Mouse (Mus musculus): Measurements from ENCODE around the gene Gm7356. TPM values are rescaled to one million over a fixed set of nuclear protein-coding genes. Genes with fewer than 3 reads are reported as not detected.
"Not testable (repeated sequence)": the region's sequence is repeated elsewhere in the genome, so short reads cannot be mapped to it uniquely, and the experiment has no call there.

Gene Gm7356
- not detected in 2 replicates for polyA plus RNA-seq (2015; fragmentation: Nextera tagmentation; extraction: Ambion mirVana)

- not testable (repeated sequence) for ATAC-seq (ENCODE audit: insufficient read depth, low FRiP score)
These were observed at the start of gene Gm7356 for GRCm38 (mm10) chr17:14003604-14004003. Gene Gm7356, minus strand, starts transcription at chr17:14003704.

DNA sequence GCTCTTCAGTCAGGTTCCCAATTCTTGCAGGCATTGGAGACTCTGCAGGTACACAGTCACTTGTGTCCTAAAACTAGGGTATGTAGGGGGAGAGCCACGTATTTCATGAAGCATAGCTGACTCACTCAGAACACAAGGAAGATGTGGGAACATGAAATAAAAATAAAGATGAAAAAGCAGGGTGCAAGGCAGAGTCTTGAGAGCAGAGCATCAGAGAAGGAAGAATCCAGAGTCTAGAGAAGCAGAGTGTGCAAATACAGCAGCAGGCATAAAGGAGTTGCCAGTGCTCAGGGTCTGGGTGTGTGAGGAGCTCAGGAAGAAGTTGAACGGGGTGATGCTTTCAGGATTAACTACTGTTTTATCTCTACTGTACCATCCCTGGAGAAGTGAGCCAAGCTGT lies 38.4 kb upstream of the Gm7356 start:
- H3K9me3 ChIP-seq (replicated peaks; ENCODE audit: control insufficient read depth, low read length); H3K27ac ChIP-seq (ENCODE audit: low read length); H3K4me3 ChIP-seq (replicated peaks; ENCODE audit: low read length); H3K4me1 ChIP-seq (ENCODE audit: control insufficient read depth, insufficient read depth, low read length); H3K4me2 ChIP-seq (ENCODE audit: low read depth, low read length); H3K27me3 ChIP-seq (ENCODE audit: control insufficient read depth, insufficient read depth, low read length); ATAC-seq (ENCODE audit: insufficient read depth, low FRiP score); H3K9ac ChIP-seq (ENCODE audit: low read length); H3K36me3 ChIP-seq (ENCODE audit: control insufficient read depth, insufficient read depth, low read length): not testable (repeated sequence)
- 73% methylated on average over 1 of the region's 2 CpGs for whole genome bisulfite sequencing

More at GRCm38 (mm10) chr17:14003604-14004003, at the start of gene Gm7356:
- H3K9ac ChIP-seq (ENCODE audit: low read length); H3K27me3 ChIP-seq (ENCODE audit: control insufficient read depth, insufficient read depth, low read length); H3K9me3 ChIP-seq (replicated peaks; ENCODE audit: control insufficient read depth, low read length); H3K4me3 ChIP-seq (replicated peaks; ENCODE audit: low read length); H3K4me1 ChIP-seq (ENCODE audit: control insufficient read depth, insufficient read depth, low read length); H3K27ac ChIP-seq (ENCODE audit: low read length); H3K4me2 ChIP-seq (ENCODE audit: low read depth, low read length); H3K36me3 ChIP-seq (ENCODE audit: control insufficient read depth, insufficient read depth, low read length): not testable (repeated sequence)
- WGBS = 86% methylated on average over 3 of the region's 4 CpGs

- H3K27ac ChIP-seq (ENCODE audit: low read length) = not testable (repeated sequence)
- 58% methylated on average over 1 of the region's 2 CpGs for WGBS
These were observed 33.5 kb upstream of the Gm7356 start for GRCm38 (mm10) chr17:14037012-14037411.

DNA sequence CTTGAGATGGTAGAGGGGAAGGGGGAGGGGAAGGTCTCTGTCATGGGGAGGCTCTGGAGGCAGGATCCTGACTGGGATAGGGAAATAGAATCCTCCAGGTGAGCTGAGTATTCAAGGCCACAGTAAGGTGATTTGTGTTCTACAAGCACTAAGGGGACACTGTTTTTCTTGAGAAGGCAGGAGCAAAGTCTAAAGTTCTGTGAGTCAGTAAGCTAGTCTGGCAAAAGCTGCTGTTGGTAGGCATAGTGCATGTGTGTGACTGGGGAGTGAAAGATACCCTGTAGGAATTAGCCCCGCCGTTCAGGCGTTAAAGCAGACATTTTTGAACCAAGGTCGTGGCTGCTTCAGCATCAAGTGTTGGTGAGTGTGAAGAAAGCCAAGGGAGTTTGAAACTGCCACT lies 32.6 kb upstream of the Gm7356 start:
- ATAC-seq (ENCODE audit: insufficient read depth, low FRiP score); H3K27ac ChIP-seq (ENCODE audit: low read length); H3K27me3 ChIP-seq (ENCODE audit: control insufficient read depth, insufficient read depth, low read length); H3K4me2 ChIP-seq (ENCODE audit: low read depth, low read length); H3K9ac ChIP-seq (ENCODE audit: low read length); H3K4me3 ChIP-seq (replicated peaks; ENCODE audit: low read length); H3K4me1 ChIP-seq (ENCODE audit: control insufficient read depth, insufficient read depth, low read length); H3K9me3 ChIP-seq (replicated peaks; ENCODE audit: control insufficient read depth, low read length); H3K36me3 ChIP-seq (ENCODE audit: control insufficient read depth, insufficient read depth, low read length): not testable (repeated sequence)
- 70% methylated on average over 4 of the region's 4 CpGs for WGBS

More at GRCm38 (mm10) chr17:14037012-14037411, 33.5 kb upstream of the Gm7356 start:
- not testable (repeated sequence) for H3K4me3 ChIP-seq (replicated peaks; ENCODE audit: low read length); H3K4me2 ChIP-seq (ENCODE audit: low read depth, low read length); H3K9me3 ChIP-seq (replicated peaks; ENCODE audit: control insufficient read depth, low read length); H3K4me1 ChIP-seq (ENCODE audit: control insufficient read depth, insufficient read depth, low read length); H3K36me3 ChIP-seq (ENCODE audit: control insufficient read depth, insufficient read depth, low read length); H3K9ac ChIP-seq (ENCODE audit: low read length); ATAC-seq (ENCODE audit: insufficient read depth, low FRiP score); H3K27me3 ChIP-seq (ENCODE audit: control insufficient read depth, insufficient read depth, low read length)

DNA sequence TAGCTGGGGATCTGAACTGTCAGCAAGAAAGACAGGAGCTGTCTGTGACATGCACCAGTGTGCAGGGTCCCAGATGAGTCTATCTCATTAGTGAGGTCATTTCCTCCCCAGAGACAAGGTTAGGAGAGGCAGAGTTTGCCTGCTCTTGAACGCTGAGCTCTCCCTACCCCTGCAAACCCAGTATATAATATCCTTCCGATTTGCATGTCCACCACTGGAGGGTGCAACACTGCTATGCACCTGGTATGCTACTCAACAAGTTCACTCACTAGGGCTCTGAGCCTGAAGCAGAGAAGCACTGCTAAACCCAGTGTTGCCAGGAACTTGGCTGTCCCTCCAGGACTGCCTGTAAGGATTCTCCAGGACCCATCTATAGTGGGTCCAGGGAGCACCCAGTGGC lies 10.1 kb downstream of the Gm7356 start:
- not testable (repeated sequence) for ATAC-seq (ENCODE audit: insufficient read depth, low FRiP score); H3K4me3 ChIP-seq (replicated peaks; ENCODE audit: low read length); H3K9me3 ChIP-seq (replicated peaks; ENCODE audit: control insufficient read depth, low read length); H3K27ac ChIP-seq (ENCODE audit: low read length); H3K4me1 ChIP-seq (ENCODE audit: control insufficient read depth, insufficient read depth, low read length); H3K27me3 ChIP-seq (ENCODE audit: control insufficient read depth, insufficient read depth, low read length); H3K36me3 ChIP-seq (ENCODE audit: control insufficient read depth, insufficient read depth, low read length); H3K4me2 ChIP-seq (ENCODE audit: low read depth, low read length); H3K9ac ChIP-seq (ENCODE audit: low read length)
- WGBS = 43% methylated on average over 2 of the region's 2 CpGs

GRCm38 (mm10) chr17:13987690-13988089 lies 15.8 kb downstream of the Gm7356 start:
- Histone ChIP-seq H3K9ac (ENCODE audit: low read length) (no peak overlapping the region), H3K4me2 (ENCODE audit: low read depth, low read length) (no peak overlapping the region), H3K36me3 (ENCODE audit: control insufficient read depth, insufficient read depth, low read length) (no peaks in the 10 kb centered on the region), H3K4me1 (ENCODE audit: control insufficient read depth, insufficient read depth, low read length) (no peaks in the 10 kb centered on the region), H3K27ac (ENCODE audit: low read length) (no peak overlapping the region), H3K4me3 (replicated peaks; ENCODE audit: low read length) (no peak overlapping the region), H3K27me3 (ENCODE audit: control insufficient read depth, insufficient read depth, low read length) (no peaks in the 10 kb centered on the region), H3K9me3 (replicated peaks; ENCODE audit: control insufficient read depth, low read length) (no peaks in the 10 kb centered on the region)
- ATAC-seq (ENCODE audit: insufficient read depth, low FRiP score) = no peak
- 85% methylated on average over 1 of the region's 1 CpGs for whole genome bisulfite sequencing

- ATAC-seq (ENCODE audit: insufficient read depth, low FRiP score); H3K27me3 ChIP-seq (ENCODE audit: control insufficient read depth, insufficient read depth, low read length); H3K4me1 ChIP-seq (ENCODE audit: control insufficient read depth, insufficient read depth, low read length); H3K9me3 ChIP-seq (replicated peaks; ENCODE audit: control insufficient read depth, low read length); H3K9ac ChIP-seq (ENCODE audit: low read length); H3K4me2 ChIP-seq (ENCODE audit: low read depth, low read length); H3K36me3 ChIP-seq (ENCODE audit: control insufficient read depth, insufficient read depth, low read length); H3K27ac ChIP-seq (ENCODE audit: low read length); H3K4me3 ChIP-seq (replicated peaks; ENCODE audit: low read length): not testable (repeated sequence)
- WGBS = 82% methylated on average over 5 of the region's 5 CpGs
These were observed 32.7 kb downstream of the Gm7356 start for GRCm38 (mm10) chr17:13970796-13971195.

GRCm38 (mm10) chr17:13969917-13970316 lies 33.6 kb downstream of the Gm7356 start:
- H3K9ac ChIP-seq (ENCODE audit: low read length); H3K36me3 ChIP-seq (ENCODE audit: control insufficient read depth, insufficient read depth, low read length); H3K27ac ChIP-seq (ENCODE audit: low read length); H3K4me2 ChIP-seq (ENCODE audit: low read depth, low read length); H3K4me3 ChIP-seq (replicated peaks; ENCODE audit: low read length); H3K4me1 ChIP-seq (ENCODE audit: control insufficient read depth, insufficient read depth, low read length); ATAC-seq (ENCODE audit: insufficient read depth, low FRiP score); H3K27me3 ChIP-seq (ENCODE audit: control insufficient read depth, insufficient read depth, low read length); H3K9me3 ChIP-seq (replicated peaks; ENCODE audit: control insufficient read depth, low read length): not testable (repeated sequence)
- WGBS = 70% methylated on average over 1 of the region's 2 CpGs

GRCm38 (mm10) chr17:13965048-13965447 lies 38.5 kb downstream of the Gm7356 start:
- not testable (repeated sequence) for H3K4me1 ChIP-seq (ENCODE audit: control insufficient read depth, insufficient read depth, low read length); H3K36me3 ChIP-seq (ENCODE audit: control insufficient read depth, insufficient read depth, low read length); H3K9me3 ChIP-seq (replicated peaks; ENCODE audit: control insufficient read depth, low read length); ATAC-seq (ENCODE audit: insufficient read depth, low FRiP score); H3K4me3 ChIP-seq (replicated peaks; ENCODE audit: low read length); H3K4me2 ChIP-seq (ENCODE audit: low read depth, low read length); H3K27ac ChIP-seq (ENCODE audit: low read length); H3K27me3 ChIP-seq (ENCODE audit: control insufficient read depth, insufficient read depth, low read length); H3K9ac ChIP-seq (ENCODE audit: low read length)
- WGBS = 47% methylated on average over 1 of the region's 2 CpGs

DNA sequence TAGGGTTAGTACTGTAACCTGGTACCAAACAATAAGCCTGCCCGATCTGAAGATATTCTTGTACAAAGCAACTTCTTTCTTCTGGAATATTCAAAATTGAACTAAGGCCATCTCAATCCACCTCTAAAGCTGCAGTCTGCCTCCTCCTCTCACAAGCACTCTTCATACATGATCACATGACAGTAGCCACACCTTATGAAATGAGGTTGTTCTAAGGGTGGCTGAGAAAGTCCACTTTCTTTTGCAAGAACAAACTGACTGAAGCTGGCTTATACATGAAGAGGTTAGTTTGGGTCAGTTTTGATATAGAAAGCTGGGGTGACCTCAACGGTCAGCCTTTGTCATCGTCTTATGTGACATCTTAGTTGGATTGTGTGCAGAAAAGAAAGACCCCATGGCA lies 41.3 kb downstream of the Gm7356 start:
- not testable (repeated sequence) for H3K4me2 ChIP-seq (ENCODE audit: low read depth, low read length); ATAC-seq (ENCODE audit: insufficient read depth, low FRiP score); H3K4me3 ChIP-seq (replicated peaks; ENCODE audit: low read length); H3K36me3 ChIP-seq (ENCODE audit: control insufficient read depth, insufficient read depth, low read length); H3K9me3 ChIP-seq (replicated peaks; ENCODE audit: control insufficient read depth, low read length); H3K9ac ChIP-seq (ENCODE audit: low read length); H3K27ac ChIP-seq (ENCODE audit: low read length); H3K27me3 ChIP-seq (ENCODE audit: control insufficient read depth, insufficient read depth, low read length); H3K4me1 ChIP-seq (ENCODE audit: control insufficient read depth, insufficient read depth, low read length)
- WGBS = 85% methylated on average over 3 of the region's 3 CpGs

Data from stomach, embryonic 16.5 days (tissue).